Comparison of ENCODE assay signal across 21 mouse cellular contexts in genomic region chr2:180261901-180262300, GRCm38 (mm10). TPM values are rescaled to one million over a fixed set of nuclear protein-coding genes. Genes with fewer than 3 reads are reported as not detected.
DNase-seq lines count a peak whose midpoint lies in the region; ATAC-seq and TF ChIP-seq lines count a peak whose summit lies in the region.
"Had no signal": no experiment of that assay in that cellular context is flagged by ENCODE, and none has a peak within 500 bp of the region (broad histone marks: within the 10 kb centered on the region; RNA-seq: fewer than 3 reads in every experiment).

No protein-coding gene starts in this region.

- no peak for TF ChIP-seq CTCF in kidney, postnatal 0 days (IDR thresholded peaks at IDR 0.05; ENCODE audit: low read depth)

- peaks cover 24% of the 10 kb centered on the region for H3K4me1 ChIP-seq in heart, embryonic 15.5 days (replicated peaks)
- no peaks in the 10 kb centered on the region; the same call in 1 of the 2 replicates for H3K4me1 ChIP-seq in kidney, postnatal 0 days (replicated peaks; ENCODE audit: insufficient read depth, low read length)
- H3K4me1 ChIP-seq in neural tube, embryonic 13.5 days (replicated peaks) = peaks cover 16% of the 10 kb centered on the region
- H3K4me1 ChIP-seq in neural tube, embryonic 15.5 days = peaks cover 16% of the 10 kb centered on the region

- no peak overlapping the region for H3K4me2 ChIP-seq in heart, embryonic 15.5 days
- H3K4me2 ChIP-seq in kidney, postnatal 0 days (ENCODE audit: low read length) = no peak overlapping the region
- no peak overlapping the region for H3K4me2 ChIP-seq in neural tube, embryonic 13.5 days
- no peak overlapping the region for H3K4me2 ChIP-seq in neural tube, embryonic 15.5 days
- H3K4me2 ChIP-seq: forebrain, embryonic 13.5 days; hindbrain, embryonic 13.5 days; limb, embryonic 12.5 days; liver, embryonic 15.5 days; midbrain, embryonic 12.5 days had no signal

- 81% methylated on average over 7 of the region's 7 CpGs for WGBS in heart, embryonic 15.5 days
- 82% methylated on average over 7 of the region's 7 CpGs for WGBS in kidney, postnatal 0 days
- 96% methylated on average over 7 of the region's 7 CpGs for WGBS in neural tube, embryonic 13.5 days
- WGBS in neural tube, embryonic 15.5 days = 91% methylated on average over 7 of the region's 7 CpGs

- no peak overlapping the region for H3K9ac ChIP-seq in heart, embryonic 15.5 days
- no peak overlapping the region for H3K9ac ChIP-seq in kidney, postnatal 0 days (ENCODE audit: low read depth, low read length)
- H3K9ac ChIP-seq in neural tube, embryonic 13.5 days = no peak overlapping the region
- H3K9ac ChIP-seq in neural tube, embryonic 15.5 days (replicated peaks) = no peak overlapping the region
- H3K9ac ChIP-seq: forebrain, embryonic 13.5 days; hindbrain, embryonic 13.5 days; limb, embryonic 12.5 days; liver, embryonic 15.5 days; midbrain, embryonic 12.5 days had no signal

- H3K4me3 ChIP-seq in heart, embryonic 15.5 days = no peak overlapping the region
- no peak overlapping the region for H3K4me3 ChIP-seq in kidney, postnatal 0 days (replicated peaks; ENCODE audit: low read depth, low read length)
- no peak overlapping the region for H3K4me3 ChIP-seq in neural tube, embryonic 13.5 days
- no peak overlapping the region for H3K4me3 ChIP-seq in neural tube, embryonic 15.5 days (replicated peaks)
- H3K4me3 ChIP-seq: forebrain, embryonic 13.5 days; hindbrain, embryonic 13.5 days; limb, embryonic 12.5 days; liver, embryonic 15.5 days; midbrain, embryonic 12.5 days had no signal

- ATAC-seq in cerebellum, adult (ENCODE audit: insufficient number of reproducible peaks, low FRiP score, low TSS enrichment) = no peak
- no peak for ATAC-seq in heart, embryonic 15.5 days (replicated peaks; ENCODE audit: insufficient number of reproducible peaks, insufficient read depth, low FRiP score, low read depth)
- no peak for ATAC-seq in kidney, postnatal 0 days (replicated peaks; ENCODE audit: low FRiP score, low read depth)
- ATAC-seq in neural tube, embryonic 13.5 days (ENCODE audit: low read depth) = no peak
- ATAC-seq in neural tube, embryonic 15.5 days (ENCODE audit: low FRiP score) = no peak
- ATAC-seq: forebrain, embryonic 13.5 days had no signal

- DNase-seq in cerebellum, adult 11-12 months = peak; percentile 18
- no peak for DNase-seq in heart, postnatal 14 days
- no peak for DNase-seq in kidney, postnatal 0 days (ENCODE audit: low spot score)
- DNase-seq in kidney, postnatal 4 days = no peak
- DNase-seq: thymus, postnatal 36 days had no signal

- no peaks in the 10 kb centered on the region for H3K9me3 ChIP-seq in heart, embryonic 15.5 days (replicated peaks)
- H3K9me3 ChIP-seq in kidney, postnatal 0 days (replicated peaks; ENCODE audit: low read length) = no peaks in the 10 kb centered on the region
- H3K9me3 ChIP-seq in neural tube, embryonic 13.5 days = no peaks in the 10 kb centered on the region
- H3K9me3 ChIP-seq in neural tube, embryonic 15.5 days (replicated peaks) = no peaks in the 10 kb centered on the region
- H3K9me3 ChIP-seq: forebrain, embryonic 13.5 days; hindbrain, embryonic 13.5 days; limb, embryonic 12.5 days; liver, embryonic 15.5 days; midbrain, embryonic 12.5 days had no signal

- H3K27me3 ChIP-seq in heart, embryonic 15.5 days = no peaks in the 10 kb centered on the region
- H3K27me3 ChIP-seq in kidney, postnatal 0 days (ENCODE audit: insufficient read depth, low read length) = no peaks in the 10 kb centered on the region
- H3K27me3 ChIP-seq in neural tube, embryonic 13.5 days = no peaks in the 10 kb centered on the region
- H3K27me3 ChIP-seq in neural tube, embryonic 15.5 days (replicated peaks) = no peaks in the 10 kb centered on the region
- H3K27me3 ChIP-seq: forebrain, embryonic 13.5 days; hindbrain, embryonic 13.5 days; limb, embryonic 12.5 days; liver, embryonic 15.5 days; midbrain, embryonic 12.5 days had no signal

- H3K27ac ChIP-seq in heart, embryonic 15.5 days = peak overlapping the region; percentile 10; the same call in 1 of the 2 replicates
- H3K27ac ChIP-seq in kidney, postnatal 0 days = peak overlapping the region; percentile 8; the same call in 1 of the 2 replicates
- 0 out of 2 replicates have a peak overlapping the region, but pooled peaks have one; percentile 18 for H3K27ac ChIP-seq in neural tube, embryonic 13.5 days (replicated peaks)
- H3K27ac ChIP-seq in neural tube, embryonic 15.5 days (replicated peaks) = no peak overlapping the region
- H3K27ac ChIP-seq: forebrain, embryonic 13.5 days; hindbrain, embryonic 13.5 days; limb, embryonic 12.5 days; liver, embryonic 15.5 days; midbrain, embryonic 12.5 days had no signal

- peaks cover 45% of the 10 kb centered on the region for H3K36me3 ChIP-seq in heart, embryonic 15.5 days
- H3K36me3 ChIP-seq in kidney, postnatal 0 days (ENCODE audit: insufficient read depth, low read length) = peaks cover 24% of the 10 kb centered on the region
- peaks cover 68% of the 10 kb centered on the region for H3K36me3 ChIP-seq in neural tube, embryonic 13.5 days
- H3K36me3 ChIP-seq in neural tube, embryonic 15.5 days = peaks cover 67% of the 10 kb centered on the region

- intact Hi-C loops in heart, postnatal 14 days (cut with DNase I) = no loop called here

RNA-seq across cellular contexts. Expression of gene Rps21, which starts 4.7 kb away (rescaled TPM):
- polyA plus RNA-seq in heart, embryonic 15.5 days (2015; fragmentation: Nextera tagmentation; extraction: Ambion mirVana) = 259 and 352 TPM in 2 replicates
- 100 to 1,000 TPM; 460 to 507 TPM for total RNA-seq in heart, postnatal 14 days (2021)
- polyA plus RNA-seq in kidney, postnatal 0 days (2015; fragmentation: Nextera tagmentation; extraction: Ambion mirVana) = 737 and 848 TPM in 2 replicates
- 362 and 435 TPM in 2 replicates for polyA plus RNA-seq in neural tube, embryonic 13.5 days (2015; fragmentation: Nextera tagmentation; extraction: Ambion mirVana)
- polyA plus RNA-seq in neural tube, embryonic 15.5 days (2015; fragmentation: Nextera tagmentation; extraction: Ambion mirVana) = 382 and 405 TPM in 2 replicates

RNA-seq across cellular contexts. Expression of gene Cables2, which starts 11.4 kb away (rescaled TPM):
- polyA plus RNA-seq in heart, embryonic 15.5 days (2015; fragmentation: Nextera tagmentation; extraction: Ambion mirVana) = 8.4 and 10.5 TPM in 2 replicates
- 10 to 100 TPM; 14.3 to 14.6 TPM for total RNA-seq in heart, postnatal 14 days (2021)
- polyA plus RNA-seq in kidney, postnatal 0 days (2015; fragmentation: Nextera tagmentation; extraction: Ambion mirVana) = 12.0 and 13.1 TPM in 2 replicates
- 22.0 and 23.9 TPM in 2 replicates for polyA plus RNA-seq in neural tube, embryonic 13.5 days (2015; fragmentation: Nextera tagmentation; extraction: Ambion mirVana)
- 21.2 and 25.6 TPM in 2 replicates for polyA plus RNA-seq in neural tube, embryonic 15.5 days (2015; fragmentation: Nextera tagmentation; extraction: Ambion mirVana)

RNA-seq across cellular contexts. Expression of gene Rbbp8nl, which starts 27.8 kb away (rescaled TPM):
- 0.06 and 0.28 TPM in 2 replicates for polyA plus RNA-seq in heart, embryonic 15.5 days (2015; fragmentation: Nextera tagmentation; extraction: Ambion mirVana)
- not detected for total RNA-seq in heart, postnatal 14 days (2021)
- 0.29 and 0.33 TPM in 2 replicates for polyA plus RNA-seq in kidney, postnatal 0 days (2015; fragmentation: Nextera tagmentation; extraction: Ambion mirVana)
- polyA plus RNA-seq in neural tube, embryonic 13.5 days (2015; fragmentation: Nextera tagmentation; extraction: Ambion mirVana) = not detected in 2 replicates
- polyA plus RNA-seq in neural tube, embryonic 15.5 days (2015; fragmentation: Nextera tagmentation; extraction: Ambion mirVana) = 0.40 TPM in 1 of 2 replicates, not detected in the other
- total RNA-seq: adrenal gland, postnatal 4 days; gastrocnemius, adult 8-10 months; heart, adult 8-10 months; layer of hippocampus, adult 18-20 months; left cerebral cortex, adult 18-20 months; MEL; neutrophil, adult 5-6 weeks had no signal
- polyA plus RNA-seq: forebrain, embryonic 13.5 days; hindbrain, embryonic 13.5 days; liver, embryonic 15.5 days had no signal

RNA-seq across cellular contexts. Expression of gene Lama5, which starts 36.2 kb away (rescaled TPM):
- polyA plus RNA-seq in heart, embryonic 15.5 days (2015; fragmentation: Nextera tagmentation; extraction: Ambion mirVana) = 21.9 and 29.1 TPM in 2 replicates
- 10 to 100 TPM; 43.1 to 63.7 TPM for total RNA-seq in heart, postnatal 14 days (2021)
- polyA plus RNA-seq in kidney, postnatal 0 days (2015; fragmentation: Nextera tagmentation; extraction: Ambion mirVana) = 48.6 and 62.4 TPM in 2 replicates
- polyA plus RNA-seq in neural tube, embryonic 13.5 days (2015; fragmentation: Nextera tagmentation; extraction: Ambion mirVana) = 2.0 and 2.4 TPM in 2 replicates
- 1.2 and 4.4 TPM in 2 replicates for polyA plus RNA-seq in neural tube, embryonic 15.5 days (2015; fragmentation: Nextera tagmentation; extraction: Ambion mirVana)
